Mouse (Mus musculus) Muller cell, postnatal 12 days (primary cell): ENCODE data around the gene Med12l.

Source experiments
- DNase-seq: peaks from one replicate; pipeline ENCODE4 v3.0.0-alpha.2; 2015; ENCODE audit errors: inconsistent ontology term

The Med12l gene

GRCm38 (mm10) chr3:59187336-59187735, 181.7 kb downstream of the Med12l start:
- DNase-seq, result no peak

GRCm38 (mm10) chr3:59191674-59192073, 186.0 kb downstream of the Med12l start:
- DNase-seq, result no peak

GRCm38 (mm10) chr3:59194099-59194498, 188.5 kb downstream of the Med12l start:
- no peak for DNase-seq

GRCm38 (mm10) chr3:59194938-59195337, 189.3 kb downstream of the Med12l start, which contains the start of gene Gpr87:
Gene Gpr87, minus strand, starts transcription at chr3:59195104.
- no peak for DNase-seq

GRCm38 (mm10) chr3:59197329-59197948, 191.8 kb downstream of the Med12l start:
- no peak for DNase-seq

GRCm38 (mm10) chr3:59203802-59204520, 198.3 kb downstream of the Med12l start:
- DNase-seq, result peak; percentile 44

GRCm38 (mm10) chr3:59204719-59205503, 199.3 kb downstream of the Med12l start:
- DNase-seq, result no peak

GRCm38 (mm10) chr3:59205941-59206340, 200.3 kb downstream of the Med12l start:
- no peak for DNase-seq

- peak; percentile 38 for DNase-seq
Observed at GRCm38 (mm10) chr3:59208650-59209548, 203.3 kb downstream of the Med12l start.

GRCm38 (mm10) chr3:59210089-59210488, 204.5 kb downstream of the Med12l start:
- DNase-seq, result no peak

GRCm38 (mm10) chr3:59210727-59211126, 205.1 kb downstream of the Med12l start, which contains the start of gene P2ry13:
Gene P2ry13, minus strand, starts transcription at chr3:59210882.
- DNase-seq, result no peak

GRCm38 (mm10) chr3:59211784-59212183, 206.2 kb downstream of the Med12l start:
- DNase-seq, result no peak

GRCm38 (mm10) chr3:59212404-59212803, 206.8 kb downstream of the Med12l start:
- no peak for DNase-seq

- DNase-seq, result no peak
Observed at GRCm38 (mm10) chr3:59217211-59217610, 211.6 kb downstream of the Med12l start.

- DNase-seq, result no peak
Observed at GRCm38 (mm10) chr3:59219326-59219725, 213.7 kb downstream of the Med12l start.

GRCm38 (mm10) chr3:59222303-59222702, 216.7 kb downstream of the Med12l start:
- DNase-seq, result no peak

GRCm38 (mm10) chr3:59225411-59225810, 219.8 kb downstream of the Med12l start:
- DNase-seq, result no peak

GRCm38 (mm10) chr3:59227696-59228095, 222.1 kb downstream of the Med12l start:
- no peak for DNase-seq

- DNase-seq, result no peak
Observed at GRCm38 (mm10) chr3:59228730-59229551, 223.3 kb downstream of the Med12l start.

- no peak for DNase-seq
Observed at GRCm38 (mm10) chr3:59230912-59231311, 225.3 kb downstream of the Med12l start.
